Mouse (Mus musculus) liver, embryonic 15.5 days (tissue): ENCODE measurements around the gene Ovol3. TPM values are rescaled to one million over a fixed set of nuclear protein-coding genes. Genes with fewer than 3 reads are reported as not detected.
A peak's percentile ranks its signal among the peaks of the same experiment; 100 is the strongest.
"Not testable (repeated sequence)": the region's sequence is repeated elsewhere in the genome, so short reads cannot be mapped to it uniquely, and the experiment has no call there.

Experiments used
- ATAC-seq: fragments of 200-750 bp; cut with Nextera tagmentation; 2 replicates; pipeline ENCODE4 v1.8.0; 2017; ENCODE audit warnings: moderate number of reproducible peaks, mild to moderate bottlenecking, moderate library complexity; ENCODE audit not compliant: insufficient read depth
- H3K27ac ChIP-seq: fragments of 300-500 bp; sonication (generic); replicated peaks from 2 replicates; pipeline ENCODE4 v1.5.1; 2015; ENCODE audit warnings: mild to moderate bottlenecking, inconsistent platforms
- H3K27me3 ChIP-seq: fragments of 300-500 bp; sonication (generic); 2 replicates; pipeline ENCODE4 v1.6.1; 2015; ENCODE audit warnings: mild to moderate bottlenecking, inconsistent platforms
- H3K36me3 ChIP-seq: fragments of 300-500 bp; sonication (generic); replicated peaks from 2 replicates; pipeline ENCODE4 v1.6.1; 2015; ENCODE audit warnings: moderate library complexity, mild to moderate bottlenecking, inconsistent platforms
- H3K4me1 ChIP-seq: fragments of 300-500 bp; sonication (generic); replicated peaks from 2 replicates; pipeline ENCODE4 v1.6.1; 2015; ENCODE audit warnings: inconsistent platforms
- H3K4me2 ChIP-seq: fragments of 300-500 bp; sonication (generic); 2 replicates; pipeline ENCODE4 v1.6.1; 2015; ENCODE audit warnings: moderate library complexity, mild to moderate bottlenecking, inconsistent platforms
- H3K4me3 ChIP-seq: fragments of 300-500 bp; sonication (generic); replicated peaks from 2 replicates; pipeline ENCODE4 v1.5.1; 2015; ENCODE audit warnings: mild to moderate bottlenecking, inconsistent platforms
- H3K9ac ChIP-seq: fragments of 300-500 bp; sonication (generic); 2 replicates; pipeline ENCODE4 v1.6.1; 2015; ENCODE audit warnings: moderate library complexity, mild to moderate bottlenecking, inconsistent platforms
- H3K9me3 ChIP-seq: fragments of 300-500 bp; sonication (generic); replicated peaks from 2 replicates; pipeline ENCODE4 v1.6.1; 2016; ENCODE audit warnings: inconsistent platforms
- WGBS: fragments of 180-500 bp; shearing (Covaris S2); methylation state at CpG from one replicate; pipeline ENCODE4 v1.1.7; 2015; ENCODE audit warnings: mixed read lengths; ENCODE audit not compliant: insufficient replicate concordance; 5-methylcytosine and 5-hydroxymethylcytosine counted together
- polyA plus RNA-seq: library from polyadenylated mRNA; unstranded; fragments of >200 nt; fragmentation: Nextera tagmentation; extraction: Ambion mirVana; gene quantifications from 2 replicates; pipeline ENCODE4 v1.2.1, GENCODE M21; 2015

The Ovol3 gene
- polyA plus RNA-seq, 1 experiment from 2014 or later = not detected

DNA sequence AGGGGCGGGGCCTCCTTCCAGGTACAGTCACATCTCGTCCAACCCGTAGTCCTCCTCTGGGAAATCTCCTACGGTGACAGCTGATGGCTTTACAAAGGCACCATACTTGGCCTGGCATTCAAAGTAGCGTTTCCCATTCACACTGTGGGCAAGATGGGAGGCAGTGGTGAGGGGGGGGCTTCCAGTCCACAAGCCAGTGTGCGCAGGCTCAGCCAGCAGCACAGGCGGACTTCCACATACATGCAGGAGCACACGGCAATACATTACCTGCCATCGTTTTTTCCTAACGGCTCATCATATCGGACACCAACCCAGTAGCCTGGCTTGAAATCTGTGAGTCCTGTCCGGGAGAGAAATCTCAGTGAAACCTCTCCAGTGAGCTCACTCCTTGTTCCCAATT, 11.3 kb downstream of the Ovol3 start:
- Histone ChIP-seq H3K27me3 (no peaks in the 10 kb centered on the region), H3K27ac (no peak overlapping the region), H3K4me3 (no peak overlapping the region), H3K9ac (no peak overlapping the region), H3K4me1 (peaks cover 17% of the 10 kb centered on the region), H3K36me3 (peaks cover 36% of the 10 kb centered on the region), H3K9me3 (no peaks in the 10 kb centered on the region), H3K4me2 (no peak overlapping the region)
- no peak for ATAC-seq
- 77% methylated on average over 12 of the region's 12 CpGs for WGBS

- peak overlapping the region; percentile 9 for H3K4me2 ChIP-seq
Measured at GRCm38 (mm10) chr7:30222205-30222604, 13.3 kb downstream of the Ovol3 start.

DNA sequence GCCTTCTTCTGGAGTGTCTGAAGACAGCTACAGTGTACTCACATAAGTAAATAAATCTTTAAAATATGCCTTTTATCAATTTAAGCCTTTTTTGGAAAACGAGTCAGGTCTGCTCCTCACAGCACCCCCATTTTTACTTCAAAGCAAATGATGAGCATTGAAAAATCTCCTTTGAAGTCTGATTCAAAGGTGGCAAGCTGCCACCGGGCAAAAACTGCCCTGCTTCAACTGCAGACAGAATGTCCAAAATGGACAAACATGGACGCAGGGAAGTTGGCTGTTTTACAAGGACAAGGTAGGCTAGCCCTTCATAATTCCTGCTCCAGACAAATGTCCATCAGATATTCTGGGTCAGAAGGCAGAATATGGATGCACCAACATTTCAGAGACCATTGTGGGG, 14.1 kb downstream of the Ovol3 start:
- Histone ChIP-seq H3K4me2 (no peak overlapping the region), H3K27me3 (no peaks in the 10 kb centered on the region), H3K4me3 (no peak overlapping the region), H3K4me1 (peaks cover 27% of the 10 kb centered on the region), H3K36me3 (peaks cover 28% of the 10 kb centered on the region), H3K9ac (no peak overlapping the region), H3K27ac (no peak overlapping the region), H3K9me3 (no peaks in the 10 kb centered on the region)
- no peak for ATAC-seq
- WGBS = 60% methylated on average over 3 of the region's 3 CpGs

More at GRCm38 (mm10) chr7:30222205-30222604, 13.3 kb downstream of the Ovol3 start:
- ATAC-seq = peak; percentile 52
- Histone ChIP-seq H3K36me3 (peaks cover 33% of the 10 kb centered on the region), H3K9me3 (no peaks in the 10 kb centered on the region), H3K27ac (no peak overlapping the region), H3K27me3 (no peaks in the 10 kb centered on the region), H3K4me3 (no peak overlapping the region), H3K4me1 (peaks cover 21% of the 10 kb centered on the region), H3K9ac (no peak overlapping the region)
- 58% methylated on average over 5 of the region's 5 CpGs for WGBS

DNA sequence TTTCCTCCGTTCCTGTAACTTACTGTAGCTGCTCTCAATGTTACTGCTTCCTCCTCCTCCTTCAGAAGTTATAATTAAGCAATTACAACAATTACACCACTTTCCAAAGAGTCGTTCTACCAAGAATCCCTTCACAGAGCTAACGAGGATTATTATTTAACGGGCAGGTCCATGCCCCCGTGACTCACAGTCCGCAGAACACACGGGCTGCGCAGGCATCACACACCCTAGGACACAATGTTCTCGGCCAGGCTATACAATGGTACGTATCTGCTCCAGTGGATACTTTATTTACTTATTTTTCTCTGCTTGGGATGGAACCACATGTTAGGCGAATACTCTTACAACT, 15.5 kb downstream of the Ovol3 start:
- ATAC-seq = no peak
- Histone ChIP-seq H3K4me1 (peaks cover 29% of the 10 kb centered on the region), H3K4me3 (peak overlapping the region; percentile 51), H3K27me3 (no peaks in the 10 kb centered on the region), H3K4me2 (peak overlapping the region; percentile 81), H3K27ac (no peak overlapping the region), H3K9me3 (no peaks in the 10 kb centered on the region), H3K9ac (peak overlapping the region; percentile 40), H3K36me3 (peaks cover 16% of the 10 kb centered on the region)
- 12% methylated on average over 11 of the region's 11 CpGs for WGBS

DNA sequence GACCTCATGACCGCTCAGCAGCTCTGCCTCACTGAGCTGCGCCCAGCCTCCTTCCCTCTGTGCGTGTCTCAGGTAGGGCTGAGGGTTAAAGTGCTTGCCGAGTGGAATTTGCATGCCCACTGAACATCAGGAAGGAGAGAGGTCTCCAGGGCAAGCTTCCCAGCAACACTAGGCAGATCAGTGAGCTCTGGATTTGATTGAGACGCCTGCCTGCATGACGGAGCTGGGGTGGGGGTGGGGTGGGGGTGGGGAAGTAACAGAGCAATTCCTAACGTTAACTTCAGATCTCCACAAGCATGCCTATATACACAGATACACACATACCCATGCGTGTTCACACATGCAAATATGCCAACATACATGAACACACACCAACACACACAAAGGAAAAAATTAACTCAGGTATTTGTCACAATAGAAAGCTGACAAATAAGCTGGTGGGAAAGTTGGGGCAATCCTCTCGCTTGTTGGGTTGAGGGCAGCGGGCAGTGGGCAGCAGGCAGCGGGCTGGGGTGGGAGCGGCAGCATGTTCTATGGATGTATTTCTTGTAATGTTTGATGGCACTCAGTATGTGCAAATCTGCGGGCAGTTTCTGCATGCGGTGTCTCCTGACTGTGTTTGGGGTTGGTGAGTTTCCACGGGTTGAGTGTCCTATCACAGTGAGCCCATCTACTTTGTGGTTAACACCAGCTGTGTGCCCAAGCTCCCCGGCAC, 16.1 kb downstream of the Ovol3 start:
- WGBS = 2% methylated on average over 16 of the region's 16 CpGs
- Histone ChIP-seq H3K4me2 (peak overlapping the region; percentile 81), H3K27me3 (no peaks in the 10 kb centered on the region), H3K9ac (peak overlapping the region; percentile 40), H3K27ac (no peak overlapping the region), H3K4me1 (peaks cover 29% of the 10 kb centered on the region), H3K9me3 (no peaks in the 10 kb centered on the region), H3K4me3 (peak overlapping the region; percentile 51), H3K36me3 (peaks cover 12% of the 10 kb centered on the region)
- peak; percentile 43; the same call in 1 of the 2 replicates for ATAC-seq

DNA sequence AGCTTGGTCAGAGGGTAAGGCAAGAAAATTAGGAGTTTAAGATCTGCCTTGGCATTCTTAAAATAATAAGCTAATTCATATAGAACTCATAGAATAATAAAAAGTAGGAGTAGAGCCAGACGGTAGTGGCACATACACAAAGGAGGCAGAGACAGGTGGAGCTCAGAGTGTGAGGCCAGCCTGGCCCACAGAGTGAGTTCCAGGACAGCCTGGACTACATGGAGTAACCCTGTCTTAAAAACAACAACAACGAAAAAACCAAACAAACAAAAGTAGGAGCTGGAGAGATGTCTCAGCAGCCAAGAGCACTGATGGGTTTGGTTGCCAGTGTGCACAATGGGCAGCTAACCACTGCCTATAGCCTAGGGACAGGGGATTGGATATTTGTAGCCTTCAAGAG, 18.2 kb downstream of the Ovol3 start:
- Histone ChIP-seq H3K4me3 (no peak overlapping the region), H3K9ac (no peak overlapping the region), H3K4me1 (peaks cover 27% of the 10 kb centered on the region), H3K36me3 (no peaks in the 10 kb centered on the region), H3K27me3 (no peaks in the 10 kb centered on the region), H3K4me2 (no peak overlapping the region), H3K9me3 (no peaks in the 10 kb centered on the region), H3K27ac (no peak overlapping the region)
- WGBS = 67% methylated on average over 2 of the region's 2 CpGs
- ATAC-seq = no peak

GRCm38 (mm10) chr7:30216723-30217151, 18.8 kb downstream of the Ovol3 start:
- Histone ChIP-seq H3K27me3 (no peaks in the 10 kb centered on the region), H3K27ac (no peak overlapping the region), H3K4me2 (peak overlapping the region; percentile 56), H3K9me3 (no peaks in the 10 kb centered on the region), H3K4me1 (peaks cover 24% of the 10 kb centered on the region), H3K4me3 (no peak overlapping the region; the same call in 1 of the 2 replicates), H3K36me3 (no peaks in the 10 kb centered on the region), H3K9ac (no peak overlapping the region)
- 1% methylated on average over 15 of the region's 16 CpGs for WGBS
- peak; percentile 52; the same call in 1 of the 2 replicates for ATAC-seq

GRCm38 (mm10) chr7:30215875-30216274, 19.6 kb downstream of the Ovol3 start:
- H3K4me2 ChIP-seq = no peak overlapping the region
- H3K9ac ChIP-seq = no peak overlapping the region
- H3K4me1 ChIP-seq = peaks cover 24% of the 10 kb centered on the region
- H3K27me3 ChIP-seq = no peaks in the 10 kb centered on the region
- 69% methylated on average over 3 of the region's 3 CpGs for WGBS
- H3K4me3 ChIP-seq = no peak overlapping the region
- no peaks in the 10 kb centered on the region for H3K9me3 ChIP-seq
- ATAC-seq = no peak
- H3K36me3 ChIP-seq = no peaks in the 10 kb centered on the region
- no peak overlapping the region for H3K27ac ChIP-seq

GRCm38 (mm10) chr7:30213881-30214280, 21.6 kb downstream of the Ovol3 start:
- no peak for ATAC-seq
- Histone ChIP-seq H3K9ac (no peak overlapping the region), H3K27ac (no peak overlapping the region), H3K36me3 (no peaks in the 10 kb centered on the region), H3K9me3 (no peaks in the 10 kb centered on the region), H3K27me3 (no peaks in the 10 kb centered on the region), H3K4me2 (no peak overlapping the region), H3K4me1 (peaks cover 9% of the 10 kb centered on the region), H3K4me3 (no peak overlapping the region)
- 70% methylated on average over 3 of the region's 3 CpGs for WGBS

GRCm38 (mm10) chr7:30211025-30211424, 24.5 kb downstream of the Ovol3 start:
- Histone ChIP-seq H3K36me3 (no peaks in the 10 kb centered on the region), H3K4me1 (no peaks in the 10 kb centered on the region), H3K4me2 (no peak overlapping the region), H3K9me3 (no peaks in the 10 kb centered on the region), H3K27me3 (no peaks in the 10 kb centered on the region), H3K4me3 (no peak overlapping the region), H3K9ac (no peak overlapping the region), H3K27ac (no peak overlapping the region)
- ATAC-seq = no peak
- WGBS = 23% methylated on average over 4 of the region's 4 CpGs

DNA sequence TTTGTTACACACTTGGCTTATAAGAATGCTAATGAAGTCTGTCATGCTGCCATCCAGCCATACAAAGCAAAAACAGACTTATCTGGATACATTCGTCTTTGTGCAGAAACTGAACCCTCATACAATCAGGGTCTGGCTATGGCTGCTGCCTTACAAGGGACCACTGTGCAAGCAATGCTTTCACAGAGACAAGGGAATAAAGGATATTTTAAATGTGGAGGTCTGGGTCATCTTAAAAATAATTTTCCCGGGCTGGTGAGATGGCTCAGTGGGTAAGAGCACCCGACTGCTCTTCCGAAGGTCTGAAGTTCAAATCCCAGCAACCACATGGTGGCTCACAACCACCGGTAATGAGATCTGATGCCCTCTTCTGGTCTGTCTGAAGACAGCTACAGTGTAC, 29.2 kb downstream of the Ovol3 start:
- peaks cover 11% of the 10 kb centered on the region for H3K4me1 ChIP-seq
- not testable (repeated sequence) for H3K27me3 ChIP-seq, H3K9ac ChIP-seq, H3K9me3 ChIP-seq, H3K27ac ChIP-seq, ATAC-seq, H3K36me3 ChIP-seq, H3K4me3 ChIP-seq, H3K4me2 ChIP-seq
- WGBS = 28% methylated on average over 5 of the region's 5 CpGs

GRCm38 (mm10) chr7:30205383-30205782, 30.1 kb downstream of the Ovol3 start:
- H3K4me1 ChIP-seq = peaks cover 11% of the 10 kb centered on the region
- no peak overlapping the region for H3K27ac ChIP-seq
- H3K36me3 ChIP-seq = no peaks in the 10 kb centered on the region
- WGBS = 3% methylated on average over 2 of the region's 2 CpGs
- H3K9me3 ChIP-seq = no peaks in the 10 kb centered on the region
- H3K4me2 ChIP-seq = no peak overlapping the region
- H3K4me3 ChIP-seq = no peak overlapping the region
- H3K9ac ChIP-seq = no peak overlapping the region
- H3K27me3 ChIP-seq = no peaks in the 10 kb centered on the region
- no peak for ATAC-seq
